Mouse (Mus musculus): ENCODE data around the gene Brd2.

DNA sequence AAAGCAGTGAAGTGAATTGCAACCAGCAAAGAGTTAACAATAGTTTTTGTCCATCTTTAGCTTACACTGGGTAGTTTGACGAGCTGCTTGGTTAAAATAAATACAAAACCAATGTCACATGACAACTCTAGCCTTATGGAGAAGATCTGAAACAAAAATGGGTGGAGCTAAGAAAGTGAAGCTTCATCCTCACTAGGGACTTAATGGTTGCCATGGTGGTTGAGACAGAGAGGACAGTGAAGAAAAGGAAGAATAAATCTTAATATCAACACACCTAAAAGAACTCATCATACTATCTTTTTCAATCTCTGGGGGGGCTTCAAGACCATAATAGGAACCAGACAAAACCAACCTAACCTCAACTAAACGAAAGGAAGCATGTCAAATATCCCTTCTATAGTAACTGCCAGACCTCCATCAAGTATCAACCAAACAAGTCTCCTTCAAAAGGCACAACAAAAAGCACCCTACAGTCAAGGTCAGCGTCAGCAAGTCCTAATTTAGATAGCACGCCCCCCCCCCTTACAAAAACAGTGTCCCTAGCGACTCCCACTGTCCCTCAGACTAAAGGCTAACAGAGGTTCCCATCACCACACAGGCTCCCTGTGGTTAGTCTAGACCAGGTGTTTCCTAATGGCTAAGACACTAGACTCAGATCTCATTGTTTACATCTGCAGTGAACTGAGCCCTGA is 4.9 kb downstream of the Brd2 start:
- no peak for TF ChIP-seq CTCF (IDR thresholded peaks at IDR 0.05; ENCODE audit: borderline replicate concordance, insufficient read depth, low read length)
- no peak; the same call in 1 of the 2 replicates for TF ChIP-seq POLR2A (IDR thresholded peaks at IDR 0.05; ENCODE audit: low read depth, low read length)

Measured in embryonic fibroblast, embryonic 13.5 days (primary cell).